Mouse (Mus musculus) spleen, adult 2 months (tissue): ENCODE results near the gene Shisa2. TPM values are rescaled to one million over a fixed set of nuclear protein-coding genes. Genes with fewer than 3 reads are reported as not detected.

Source experiments
- DNase-seq, 2 experiments: peaks; one replicate each; pipeline versions ENCODE4 v3.0.0 to v3.0.0-alpha.2; 2012 to 2021; ENCODE audit warnings: low spot score in 2 of 2, low read depth in 1 of 2
- H3K27ac ChIP-seq: fragments of 200-500 bp; 2 replicates; pipeline ENCODE4 v1.5.1; 2012; ENCODE audit warnings: low read length, inconsistent platforms; ENCODE audit not compliant: insufficient read depth
- H3K27me3 ChIP-seq: fragments of 200-500 bp; 2 replicates; pipeline ENCODE4 v1.6.1; 2012; ENCODE audit warnings: mild to moderate bottlenecking, moderate library complexity, low read length, inconsistent platforms; ENCODE audit not compliant: control insufficient read depth, insufficient read depth
- H3K36me3 ChIP-seq: fragments of 200-500 bp; 2 replicates; pipeline ENCODE4 v1.6.1; 2012; ENCODE audit warnings: mild to moderate bottlenecking, low read length, inconsistent platforms; ENCODE audit not compliant: control insufficient read depth, insufficient read depth
- H3K4me1 ChIP-seq: fragments of 200-500 bp; 2 replicates; pipeline ENCODE4 v1.6.1; 2011; ENCODE audit warnings: inconsistent platforms; ENCODE audit not compliant: control insufficient read depth, insufficient read depth, insufficient read length
- H3K4me3 ChIP-seq: fragments of 200-500 bp; 2 replicates; pipeline ENCODE4 v1.5.1; 2011; ENCODE audit warnings: mild to moderate bottlenecking, inconsistent platforms; ENCODE audit not compliant: insufficient read depth, insufficient read length; ENCODE audit errors: extremely low read depth
- CTCF ChIP-seq: fragments of 200-500 bp; IDR thresholded peaks from 2 replicates; pipeline ENCODE4 v1.5.1; 2011; ENCODE audit warnings: mild to moderate bottlenecking, inconsistent platforms; ENCODE audit not compliant: insufficient read depth, insufficient read length, insufficient replicate concordance; ENCODE audit errors: extremely low read depth
- POLR2A ChIP-seq: fragments of 200-500 bp; IDR thresholded peaks from 2 replicates; pipeline ENCODE4 v1.6.1; 2011; ENCODE audit warnings: low read depth, low read length, inconsistent platforms
- WGBS: fragments of 180-500 bp; shearing (Covaris S2); methylation state at CpG from one replicate; pipeline ENCODE4 v1.1.7; 2018; 5-methylcytosine and 5-hydroxymethylcytosine counted together
- polyA plus RNA-seq: library from polyadenylated mRNA; depleted of rRNA; stranded (reverse); fragments of >200 nt; gene quantifications from 2 replicates; pipeline ENCODE4 v1.2.3, GENCODE M21; 2012

The Shisa2 gene
- polyA plus RNA-seq, 1 experiment = 9.9 TPM

DNA sequence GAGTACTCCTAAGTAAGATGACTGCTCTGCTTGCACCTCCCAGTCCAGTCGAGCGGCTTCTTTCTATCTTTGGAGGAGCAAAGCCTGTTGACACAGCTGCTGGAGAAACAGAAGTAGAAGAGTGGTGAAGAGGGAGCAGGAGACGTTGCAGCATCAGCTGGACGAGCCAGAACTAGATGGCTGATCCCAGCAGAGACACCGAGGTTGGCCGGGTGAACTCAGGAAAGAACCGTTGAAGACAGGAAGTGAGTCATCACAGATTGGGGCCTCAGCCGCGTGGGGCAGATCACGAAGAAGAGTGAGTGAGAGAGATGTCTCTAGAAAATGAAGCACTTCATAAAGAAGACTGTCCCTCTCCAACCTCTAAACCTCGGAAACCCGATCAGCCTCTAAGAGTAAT, 18.5 kb downstream of the Shisa2 start:
- TF ChIP-seq CTCF (no peak), POLR2A (no peak)
- Histone ChIP-seq H3K27ac (no peak overlapping the region), H3K4me1 (peaks cover 2% of the 10 kb centered on the region; the same call in 1 of the 2 replicates), H3K36me3 (no peaks in the 10 kb centered on the region), H3K4me3 (no peak overlapping the region), H3K27me3 (no peaks in the 10 kb centered on the region)
- 12% methylated on average over 12 of the region's 12 CpGs for WGBS
- peak in 1 of 2 experiments; percentile 3 for DNase-seq

GRCm38 (mm10) chr14:59644166-59644565, 19.1 kb downstream of the Shisa2 start:
- 71% methylated on average over 1 of the region's 1 CpGs for WGBS
- Histone ChIP-seq H3K4me3 (no peak overlapping the region), H3K36me3 (no peaks in the 10 kb centered on the region)

DNA sequence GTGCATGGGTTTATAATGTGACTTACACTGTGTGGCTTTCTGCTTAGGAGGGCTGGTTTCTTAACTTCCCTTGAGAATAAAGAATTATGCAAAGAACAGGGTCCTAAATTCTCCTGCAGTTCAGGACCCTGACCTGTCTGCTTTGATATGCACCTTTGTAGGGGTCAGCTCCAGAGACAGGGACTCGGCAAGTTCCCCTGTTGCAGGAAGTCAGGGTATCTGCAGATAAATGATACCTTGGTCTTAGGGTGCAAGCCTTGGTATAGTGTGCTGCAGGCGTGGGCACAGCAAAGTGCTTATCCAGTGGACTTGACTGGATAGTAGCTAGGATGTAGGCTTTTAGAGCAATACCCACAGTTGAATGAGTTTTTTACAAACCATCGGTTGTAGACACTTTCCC, 19.8 kb downstream of the Shisa2 start:
- WGBS = 67% methylated on average over 3 of the region's 3 CpGs
- no peak overlapping the region for H3K4me3 ChIP-seq
- H3K27ac ChIP-seq = no peak overlapping the region
- TF ChIP-seq CTCF (no peak), POLR2A (no peak)
- peaks cover 2% of the 10 kb centered on the region; the same call in 1 of the 2 replicates for H3K4me1 ChIP-seq
- DNase-seq = no peak
- H3K36me3 ChIP-seq = no peaks in the 10 kb centered on the region
- H3K27me3 ChIP-seq = no peaks in the 10 kb centered on the region

More at GRCm38 (mm10) chr14:59644166-59644565, 19.1 kb downstream of the Shisa2 start:
- no peak for DNase-seq
- H3K4me1 ChIP-seq = peaks cover 2% of the 10 kb centered on the region; the same call in 1 of the 2 replicates
- H3K27me3 ChIP-seq = no peaks in the 10 kb centered on the region
- TF ChIP-seq CTCF = no peak
- TF ChIP-seq POLR2A = no peak
- H3K27ac ChIP-seq = no peak overlapping the region

DNA sequence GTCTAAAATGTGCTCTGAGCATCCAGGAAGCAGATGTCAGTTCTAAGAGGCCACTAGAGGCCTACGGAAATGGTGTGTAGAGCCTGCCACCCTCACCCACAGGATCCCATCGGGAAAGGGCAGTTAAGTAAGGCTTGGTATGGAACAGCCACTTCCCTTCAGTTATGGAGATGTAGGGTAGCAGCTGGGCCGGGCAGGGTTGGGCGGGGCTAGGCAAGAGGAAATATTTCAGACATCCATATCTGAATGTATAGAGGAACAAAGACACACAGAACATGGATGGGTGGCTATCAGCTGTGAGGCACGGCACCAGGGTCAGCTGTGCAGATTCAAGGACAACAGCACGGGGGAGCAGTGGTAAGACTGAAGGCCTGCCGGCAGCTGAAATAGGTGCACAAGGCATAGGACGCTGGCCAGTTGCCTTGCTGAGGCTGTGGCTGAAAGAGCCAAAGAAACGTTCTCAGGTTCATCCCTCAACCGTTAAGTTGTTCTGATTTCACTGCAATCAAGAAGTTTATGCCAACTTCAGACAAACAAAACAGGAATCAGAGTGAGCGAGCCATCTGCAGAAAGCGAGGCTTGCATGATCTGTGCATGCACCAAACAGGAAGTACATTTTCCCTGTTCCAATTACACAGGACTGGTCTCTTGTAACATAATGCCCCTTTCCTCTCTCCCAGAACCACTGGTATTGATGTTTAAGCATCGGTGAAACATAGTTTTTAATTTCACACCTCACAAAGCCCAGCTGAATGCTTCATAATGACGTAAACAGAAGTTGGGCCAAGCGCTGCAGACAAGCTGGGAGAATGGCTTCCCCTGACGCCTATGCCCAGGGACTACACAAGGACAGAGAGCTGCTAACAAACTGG, 22.0 kb downstream of the Shisa2 start:
- peaks cover 2% of the 10 kb centered on the region; the same call in 1 of the 2 replicates for H3K4me1 ChIP-seq
- 62% methylated on average over 16 of the region's 16 CpGs for WGBS
- H3K36me3 ChIP-seq = no peaks in the 10 kb centered on the region
- TF ChIP-seq CTCF (no peak), POLR2A (no peak)
- H3K27ac ChIP-seq = no peak overlapping the region
- no peak for DNase-seq
- H3K27me3 ChIP-seq = no peaks in the 10 kb centered on the region
- no peak overlapping the region for H3K4me3 ChIP-seq

DNA sequence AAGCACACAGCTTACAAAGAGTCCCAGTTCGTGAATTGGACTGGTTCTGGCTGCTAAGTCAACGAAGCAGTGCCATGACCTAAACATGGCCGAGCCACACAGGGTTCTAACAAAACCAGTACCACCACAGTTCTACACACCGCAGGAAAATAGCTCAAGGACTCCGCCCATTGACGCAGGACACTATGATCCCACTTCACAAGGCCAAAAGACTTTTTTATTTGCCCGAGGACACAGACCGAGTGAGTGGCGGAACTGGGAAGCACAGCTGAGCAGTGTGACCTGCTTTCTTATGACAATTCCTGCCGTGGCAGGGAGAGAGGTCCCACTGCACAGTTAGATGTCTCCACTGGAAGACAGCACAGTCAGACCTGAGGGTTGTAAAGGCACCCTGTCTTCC, 23.5 kb downstream of the Shisa2 start:
- no peaks in the 10 kb centered on the region for H3K27me3 ChIP-seq
- H3K27ac ChIP-seq = no peak overlapping the region
- H3K4me1 ChIP-seq = peaks cover under 1% of the 10 kb centered on the region; the same call in 1 of the 2 replicates
- H3K4me3 ChIP-seq = no peak overlapping the region
- WGBS = 91% methylated on average over 10 of the region's 10 CpGs
- no peaks in the 10 kb centered on the region for H3K36me3 ChIP-seq
- TF ChIP-seq CTCF (no peak), POLR2A (no peak)
- DNase-seq = no peak

- Histone ChIP-seq H3K27ac (no peak overlapping the region), H3K4me3 (no peak overlapping the region), H3K36me3 (no peaks in the 10 kb centered on the region), H3K4me1 (no peaks in the 10 kb centered on the region), H3K27me3 (no peaks in the 10 kb centered on the region)
- TF ChIP-seq CTCF = no peak
- TF ChIP-seq POLR2A = no peak
- DNase-seq = no peak
- 80% methylated on average over 6 of the region's 6 CpGs for WGBS
These were observed 24.2 kb downstream of the Shisa2 start for GRCm38 (mm10) chr14:59649337-59649736.

DNA sequence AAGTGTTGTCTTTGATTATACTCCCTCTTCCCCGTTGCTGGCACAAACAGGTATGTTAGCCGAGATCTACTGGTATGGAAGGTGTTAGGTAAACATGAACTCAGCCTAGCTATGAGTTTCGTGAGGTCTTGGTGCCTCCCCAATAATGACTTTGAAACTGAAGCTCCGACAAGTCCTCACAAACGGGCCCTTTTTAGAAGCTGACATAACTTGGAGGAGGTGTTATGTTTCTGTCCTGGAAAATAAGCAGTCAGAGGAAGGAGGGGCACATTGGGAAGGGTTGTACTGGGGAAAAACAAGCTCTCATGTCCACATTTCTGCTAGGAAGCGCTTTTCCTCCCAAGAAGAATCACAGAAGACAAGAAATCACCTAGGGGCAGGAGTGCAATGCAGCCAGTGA, 31.5 kb downstream of the Shisa2 start:
- no peaks in the 10 kb centered on the region for H3K36me3 ChIP-seq
- H3K27me3 ChIP-seq = no peaks in the 10 kb centered on the region
- H3K27ac ChIP-seq = no peak overlapping the region
- DNase-seq = no peak
- H3K4me3 ChIP-seq = no peak overlapping the region
- TF ChIP-seq POLR2A (no peak), CTCF (no peak)
- 82% methylated on average over 6 of the region's 6 CpGs for WGBS
- no peaks in the 10 kb centered on the region for H3K4me1 ChIP-seq
